Comparison of ENCODE assay signal across 9 mouse cellular contexts in genomic region chr10:81541803-81542202, GRCm38 (mm10). TPM values are rescaled to one million over a fixed set of nuclear protein-coding genes. Genes with fewer than 3 reads are reported as not detected.
DNase-seq lines count a peak whose midpoint lies in the region; ATAC-seq and TF ChIP-seq lines count a peak whose summit lies in the region.
"Had no signal": no experiment of that assay in that cellular context is flagged by ENCODE, and none has a peak within 500 bp of the region (broad histone marks: within the 10 kb centered on the region; RNA-seq: fewer than 3 reads in every experiment).

No protein-coding gene starts in this region.

- H3K27ac ChIP-seq in ES-E14 (ENCODE audit: insufficient read depth, low read depth, low read length, poor library complexity, severe bottlenecking): no peak overlapping the region
- H3K27ac ChIP-seq in cortical plate, adult 2 months (ENCODE audit: insufficient read depth, low read length): peak overlapping the region; percentile 60
- no peak overlapping the region; the same call in 1 of the 2 replicates for H3K27ac ChIP-seq in limb, embryonic 13.5 days
- H3K27ac ChIP-seq in neural tube, embryonic 15.5 days (replicated peaks): no peak overlapping the region
- H3K27ac ChIP-seq: limb, embryonic 15.5 days had no signal

- TF ChIP-seq CTCF in cortical plate, adult 2 months (IDR thresholded peaks at IDR 0.05; ENCODE audit: extremely low read depth, insufficient read depth, low read length): no peak

- in situ Hi-C loops in ES-E14 (cut with MboI; ENCODE audit: low sequenced_read_pairs in 2 of 2, unreplicated experiment in 2 of 2): no loop called here

- intact Hi-C loops in heart, postnatal 14 days (cut with DNase I): loop anchor here (10.0 kb wide), 1 partner anchor 157 kb away; the partner anchor contains the start of genes Dohh, Gm48551 and Gm48552

- H3K4me3 ChIP-seq in ES-E14 (ENCODE audit: insufficient read depth in 1 of 2, low read depth in 1 of 2, low read length in 2 of 2, poor library complexity in 1 of 2, severe bottlenecking in 1 of 2): no peak overlapping the region; a peak in 1 of 4 replicates
- H3K4me3 ChIP-seq in cortical plate, adult 2 months (ENCODE audit: insufficient read depth, low read length): no peak overlapping the region; the same call in 1 of the 2 replicates
- H3K4me3 ChIP-seq in limb, embryonic 13.5 days: peak overlapping the region; percentile 99; the same call in 1 of the 2 replicates
- no peak overlapping the region; the same call in 1 of the 2 replicates for H3K4me3 ChIP-seq in neural tube, embryonic 15.5 days (replicated peaks)
- H3K4me3 ChIP-seq: limb, embryonic 15.5 days had no signal

- WGBS in limb, embryonic 13.5 days: 89% methylated on average over 10 of the region's 10 CpGs
- WGBS in neural tube, embryonic 15.5 days: 85% methylated on average over 10 of the region's 10 CpGs

- peaks cover 5 to 20% of the 10 kb centered on the region in 2 experiments; a peak in 3 of 4 replicates for H3K4me1 ChIP-seq in ES-E14 (ENCODE audit: control insufficient read depth in 2 of 2, insufficient read depth in 2 of 2, low read length in 2 of 2, poor library complexity in 1 of 2)
- peaks cover 10% of the 10 kb centered on the region for H3K4me1 ChIP-seq in cortical plate, adult 2 months (ENCODE audit: control insufficient read depth, insufficient read depth, low read length)
- peaks cover 33% of the 10 kb centered on the region for H3K4me1 ChIP-seq in limb, embryonic 13.5 days
- peaks cover 40% of the 10 kb centered on the region for H3K4me1 ChIP-seq in neural tube, embryonic 15.5 days

- no peak for TF ChIP-seq POLR2A in cortical plate, adult 2 months (IDR thresholded peaks at IDR 0.05; ENCODE audit: extremely low read depth, insufficient read depth, low read length)

- peak overlapping the region; percentile 37; the same call in 1 of the 2 replicates for H3K9ac ChIP-seq in ES-E14 (ENCODE audit: insufficient read depth, low read depth, low read length, poor library complexity, severe bottlenecking)
- H3K9ac ChIP-seq in limb, embryonic 13.5 days: peak overlapping the region; percentile 98
- 0 out of 2 replicates have a peak overlapping the region, but pooled peaks have one; percentile 11 for H3K9ac ChIP-seq in neural tube, embryonic 15.5 days (replicated peaks)
- H3K9ac ChIP-seq: limb, embryonic 15.5 days had no signal

- H3K27me3 ChIP-seq in limb, embryonic 13.5 days: no peaks in the 10 kb centered on the region
- no peaks in the 10 kb centered on the region for H3K27me3 ChIP-seq in neural tube, embryonic 15.5 days (replicated peaks)
- H3K27me3 ChIP-seq: limb, embryonic 15.5 days had no signal

- no peaks in the 10 kb centered on the region for H3K9me3 ChIP-seq in ES-E14 (ENCODE audit: control insufficient read depth, insufficient read depth, low read depth, low read length)
- H3K9me3 ChIP-seq in limb, embryonic 13.5 days: no peaks in the 10 kb centered on the region
- no peaks in the 10 kb centered on the region for H3K9me3 ChIP-seq in neural tube, embryonic 15.5 days (replicated peaks)
- H3K9me3 ChIP-seq: limb, embryonic 15.5 days had no signal

- H3K36me3 ChIP-seq in ES-E14 (ENCODE audit: control insufficient read depth, insufficient read depth, low read length, poor library complexity, severe bottlenecking): peaks cover 9% of the 10 kb centered on the region; the same call in 1 of the 2 replicates
- H3K36me3 ChIP-seq in limb, embryonic 13.5 days: peaks cover 40% of the 10 kb centered on the region
- peaks cover 4% of the 10 kb centered on the region; the same call in 1 of the 2 replicates for H3K36me3 ChIP-seq in neural tube, embryonic 15.5 days

- no peak for DNase-seq in ES-E14 (ENCODE audit: low read depth, low spot score)
- DNase-seq in heart, postnatal 14 days: peak; percentile 75 to 80
- DNase-seq in thymus, postnatal 36 days: no peak

- no peak for ATAC-seq in limb, embryonic 13.5 days (ENCODE audit: low FRiP score, low read depth)
- ATAC-seq in neural tube, embryonic 15.5 days (ENCODE audit: low FRiP score): no peak
- no peak for ATAC-seq in erythroblast, adult 5-6 weeks (replicated peaks; ENCODE audit: low FRiP score, poor library complexity, severe bottlenecking)
- no peak for ATAC-seq in activated CD4-positive, CD25-positive, alpha-beta regulatory T cell, adult 4 months

- 0 out of 2 replicates have a peak overlapping the region, but pooled peaks have one; percentile 7 for H3K4me2 ChIP-seq in limb, embryonic 13.5 days (replicated peaks)
- H3K4me2 ChIP-seq in neural tube, embryonic 15.5 days: peak overlapping the region; percentile 83; the same call in 1 of the 2 replicates
- H3K4me2 ChIP-seq: limb, embryonic 15.5 days had no signal

TF ChIP-seq in ES-E14, 5 proteins besides CTCF, POLR2A, EP300 and RAD21:
- TF ChIP-seq MAFK (IDR thresholded peaks at IDR 0.05; ENCODE audit: insufficient read depth, low read depth, low read length) (no peak), ZC3H11A (IDR thresholded peaks at IDR 0.05; ENCODE audit: borderline replicate concordance, low read depth, low read length) (no peak), ZNF384 (IDR thresholded peaks at IDR 0.05; ENCODE audit: low read depth, low read length) (no peak), CHD2 (IDR thresholded peaks at IDR 0.05; ENCODE audit: low read depth, low read length) (no peak), HCFC1 (IDR thresholded peaks at IDR 0.05; ENCODE audit: borderline replicate concordance, insufficient read depth, low read length) (no peak)

RNA-seq across cellular contexts. Expression of gene Gna11, which starts 3.2 kb away (rescaled TPM):
- total RNA-seq in ES-E14 (2012; rRNA removed): 52.1 and 53.4 TPM in 2 replicates
- polyA plus RNA-seq in cortical plate, adult 2 months (2012; rRNA removed): 147 and 154 TPM in 2 replicates
- 10 to 100 TPM; 50.6 to 51.6 TPM for total RNA-seq in heart, postnatal 14 days (2021)
- polyA plus RNA-seq in limb, embryonic 13.5 days (2015; fragmentation: Nextera tagmentation; extraction: Ambion mirVana): 89.8 and 89.9 TPM in 2 replicates
- 91.1 and 102 TPM in 2 replicates for polyA plus RNA-seq in neural tube, embryonic 15.5 days (2015; fragmentation: Nextera tagmentation; extraction: Ambion mirVana)
- total RNA-seq in erythroblast, adult 5-6 weeks (2015; ENCODE audit: low replicate concordance): 1.9 and 2.1 TPM in 2 replicates
- 5.9 and 10.9 TPM in 2 replicates for total RNA-seq in erythroblast, adult 5-6 weeks (2017; ENCODE audit: low replicate concordance)
- polyA plus RNA-seq in activated CD4-positive, CD25-positive, alpha-beta regulatory T cell, adult 4 months (2017; shearing (Covaris generic)): 10 to 100 TPM; 21.7 to 24.5 TPM

RNA-seq across cellular contexts. Expression of gene Aes, which starts 17.5 kb away (rescaled TPM):
- total RNA-seq in ES-E14 (2012; rRNA removed): 102 and 145 TPM in 2 replicates
- polyA plus RNA-seq in cortical plate, adult 2 months (2012; rRNA removed): 897 and 916 TPM in 2 replicates
- total RNA-seq in heart, postnatal 14 days (2021): 100 to 1,000 TPM; 900 to 948 TPM
- 477 and 492 TPM in 2 replicates for polyA plus RNA-seq in limb, embryonic 13.5 days (2015; fragmentation: Nextera tagmentation; extraction: Ambion mirVana)
- 771 and 825 TPM in 2 replicates for polyA plus RNA-seq in neural tube, embryonic 15.5 days (2015; fragmentation: Nextera tagmentation; extraction: Ambion mirVana)
- total RNA-seq in erythroblast, adult 5-6 weeks (2015; ENCODE audit: low replicate concordance): 68.5 and 77.8 TPM in 2 replicates
- 31.4 and 81.9 TPM in 2 replicates for total RNA-seq in erythroblast, adult 5-6 weeks (2017; ENCODE audit: low replicate concordance)
- polyA plus RNA-seq in activated CD4-positive, CD25-positive, alpha-beta regulatory T cell, adult 4 months (2017; shearing (Covaris generic)): 100 to 1,000 TPM; 120 to 125 TPM

RNA-seq across cellular contexts. Expression of gene Gna15, which starts 17.8 kb away (rescaled TPM):
- 11.8 and 16.6 TPM in 2 replicates for total RNA-seq in ES-E14 (2012; rRNA removed)
- 3.4 and 3.9 TPM in 2 replicates for polyA plus RNA-seq in cortical plate, adult 2 months (2012; rRNA removed)
- total RNA-seq in heart, postnatal 14 days (2021): under 1 TPM; 0.73 to 0.76 TPM
- 1.6 and 1.9 TPM in 2 replicates for polyA plus RNA-seq in limb, embryonic 13.5 days (2015; fragmentation: Nextera tagmentation; extraction: Ambion mirVana)
- polyA plus RNA-seq in neural tube, embryonic 15.5 days (2015; fragmentation: Nextera tagmentation; extraction: Ambion mirVana): 1.7 and 2.6 TPM in 2 replicates
- 2.1 and 12.1 TPM in 2 replicates for total RNA-seq in erythroblast, adult 5-6 weeks (2015; ENCODE audit: low replicate concordance)
- 6.3 and 14.8 TPM in 2 replicates for total RNA-seq in erythroblast, adult 5-6 weeks (2017; ENCODE audit: low replicate concordance)
- polyA plus RNA-seq in activated CD4-positive, CD25-positive, alpha-beta regulatory T cell, adult 4 months (2017; shearing (Covaris generic)): 10 to 100 TPM; 55.2 to 62.0 TPM

RNA-seq across cellular contexts. Expression of gene Tle2, which starts 32.6 kb away (rescaled TPM):
- total RNA-seq in ES-E14 (2012; rRNA removed): 2.4 and 2.6 TPM in 2 replicates
- polyA plus RNA-seq in cortical plate, adult 2 months (2012; rRNA removed): 97.8 and 112 TPM in 2 replicates
- total RNA-seq in heart, postnatal 14 days (2021): 10 to 100 TPM in 1 of 2 experiments, 1 to 10 TPM in 1; 9.4 to 11.2 TPM
- 68.8 and 69.8 TPM in 2 replicates for polyA plus RNA-seq in limb, embryonic 13.5 days (2015; fragmentation: Nextera tagmentation; extraction: Ambion mirVana)
- polyA plus RNA-seq in neural tube, embryonic 15.5 days (2015; fragmentation: Nextera tagmentation; extraction: Ambion mirVana): 41.8 and 49.9 TPM in 2 replicates
- not detected in 2 replicates for total RNA-seq in erythroblast, adult 5-6 weeks (2015; ENCODE audit: low replicate concordance)
- not detected in 2 replicates for total RNA-seq in erythroblast, adult 5-6 weeks (2017; ENCODE audit: low replicate concordance)
- 1 to 10 TPM in 1 of 2 experiments, under 1 TPM in 1; 0.78 to 1.5 TPM for polyA plus RNA-seq in activated CD4-positive, CD25-positive, alpha-beta regulatory T cell, adult 4 months (2017; shearing (Covaris generic))

RNA-seq across cellular contexts. Expression of gene S1pr4, which starts 41.9 kb away (rescaled TPM):
- total RNA-seq in ES-E14 (2012; rRNA removed): 0.94 and 1.9 TPM in 2 replicates
- polyA plus RNA-seq in cortical plate, adult 2 months (2012; rRNA removed): 0.87 and 1.1 TPM in 2 replicates
- total RNA-seq in heart, postnatal 14 days (2021): 1 to 10 TPM in 1 of 2 experiments, under 1 TPM in 1; 0.96 to 1.2 TPM
- polyA plus RNA-seq in limb, embryonic 13.5 days (2015; fragmentation: Nextera tagmentation; extraction: Ambion mirVana): 0.28 and 0.53 TPM in 2 replicates
- polyA plus RNA-seq in neural tube, embryonic 15.5 days (2015; fragmentation: Nextera tagmentation; extraction: Ambion mirVana): 0.69 and 2.1 TPM in 2 replicates
- 2.9 and 4.6 TPM in 2 replicates for total RNA-seq in erythroblast, adult 5-6 weeks (2015; ENCODE audit: low replicate concordance)
- total RNA-seq in erythroblast, adult 5-6 weeks (2017; ENCODE audit: low replicate concordance): 2.1 and 6.0 TPM in 2 replicates
- polyA plus RNA-seq in activated CD4-positive, CD25-positive, alpha-beta regulatory T cell, adult 4 months (2017; shearing (Covaris generic)): 10 to 100 TPM; 70.0 to 70.7 TPM

Comparison
In these comparisons a context has a peak if more than half of its experiments do, and no peak if none do; other contexts are left out.
1. DNase-seq: peak in heart, postnatal 14 days (2 of 2); none in ES-E14 (single experiment) and thymus, postnatal 36 days (0 of 2).
2. H3K9ac ChIP-seq: peak in every context shown above with its lines; median percentile 98 in limb, embryonic 13.5 days; 37 in ES-E14; 11 in neural tube, embryonic 15.5 days.
3. RNA of gene Gna15, which starts 17.8 kb away (polyA plus RNA-seq): 55.2 to 62.0 TPM in activated CD4-positive, CD25-positive, alpha-beta regulatory T cell, adult 4 months; 3.4 to 3.9 TPM in cortical plate, adult 2 months, 1.7 to 2.6 TPM in neural tube, embryonic 15.5 days and 1.6 to 1.9 TPM in limb, embryonic 13.5 days; every median in the first group is over 10 times any median in the second.